Mouse (Mus musculus) thymus, adult 2 months (tissue): ENCODE data around the gene Gm10118. TPM values are rescaled to one million over a fixed set of nuclear protein-coding genes. Genes with fewer than 3 reads are reported as not detected.

ENCODE experiments used
- DNase-seq: peaks from one replicate; pipeline ENCODE4 v3.0.0; 2021
- H3K27ac ChIP-seq: fragments of 200-500 bp; 2 replicates; pipeline ENCODE4 v1.5.1; 2012; ENCODE audit warnings: low read length, control low read depth; ENCODE audit not compliant: control insufficient read depth, insufficient read depth
- H3K27me3 ChIP-seq: fragments of 200-500 bp; 2 replicates; pipeline ENCODE4 v1.6.1; 2012; ENCODE audit warnings: mild to moderate bottlenecking, low read length, moderate library complexity, mixed read lengths; ENCODE audit not compliant: control insufficient read depth, insufficient read depth
- H3K36me3 ChIP-seq: fragments of 200-500 bp; 2 replicates; pipeline ENCODE4 v1.6.1; 2012; ENCODE audit warnings: mild to moderate bottlenecking, low read length, moderate library complexity; ENCODE audit not compliant: control insufficient read depth, insufficient read depth
- H3K4me1 ChIP-seq: fragments of 200-500 bp; replicated peaks from 2 replicates; pipeline ENCODE4 v1.6.1; 2012; ENCODE audit warnings: low read length; ENCODE audit not compliant: control insufficient read depth, insufficient read depth
- H3K4me3 ChIP-seq: fragments of 200-500 bp; 2 replicates; pipeline ENCODE4 v1.5.1; 2012; ENCODE audit warnings: mild to moderate bottlenecking, low read length, control low read depth, moderate library complexity; ENCODE audit not compliant: control insufficient read depth, insufficient read depth
- CTCF ChIP-seq: fragments of 200-500 bp; IDR thresholded peaks from 2 replicates; pipeline ENCODE4 v1.5.1; 2012; ENCODE audit warnings: mild to moderate bottlenecking, control low read depth, low read length, moderate library complexity, borderline replicate concordance; ENCODE audit not compliant: control insufficient read depth, poor library complexity, insufficient read depth; ENCODE audit errors: extremely low read depth
- POLR2A ChIP-seq: fragments of 200-500 bp; IDR thresholded peaks from 2 replicates; pipeline ENCODE4 v1.6.1; 2012; ENCODE audit warnings: mild to moderate bottlenecking, low read length, control low read depth, moderate library complexity; ENCODE audit not compliant: control insufficient read depth, poor library complexity, insufficient read depth; ENCODE audit errors: extremely low read depth
- WGBS: fragments of 180-500 bp; shearing (Covaris S2); methylation state at CpG from one replicate; pipeline ENCODE4 v1.1.7; 2018; 5-methylcytosine and 5-hydroxymethylcytosine counted together
- polyA plus RNA-seq: library from polyadenylated mRNA; depleted of rRNA; stranded (reverse); fragments of >200 nt; gene quantifications from 2 replicates; pipeline ENCODE4 v1.2.3, GENCODE M21; 2012; rRNA removed

Gm10118 gene
- polyA plus RNA-seq, result not detected in 2 replicates

DNA sequence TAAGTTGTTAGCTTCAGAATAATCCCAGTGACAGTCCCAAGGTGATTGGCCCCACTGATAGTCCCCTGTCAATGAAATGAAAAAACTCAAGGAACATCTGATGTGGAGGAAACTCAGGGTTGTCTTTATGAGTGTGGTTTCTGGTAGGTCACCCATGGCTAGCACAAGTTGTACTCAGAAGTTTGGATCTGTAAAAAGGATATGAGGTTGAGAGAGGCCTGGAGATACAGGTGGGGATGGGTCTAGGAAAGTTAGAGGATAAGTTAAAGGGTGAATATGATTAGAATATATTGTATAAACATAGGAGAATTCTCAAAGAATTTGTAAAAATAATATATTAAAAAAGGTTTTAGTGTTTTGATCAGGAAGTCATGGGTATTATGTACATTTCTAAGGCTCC, at the start of gene Gm10118:
Gm10118 (minus strand) TSS at position 101 of the 400 bp plus-strand sequence.
- no peaks in the 10 kb centered on the region for H3K36me3 ChIP-seq
- H3K4me1 ChIP-seq, result no peaks in the 10 kb centered on the region
- no peak within 1 kb of the TSS for H3K27ac ChIP-seq
- TF ChIP-seq CTCF (no peak), POLR2A (no peak)
- no peaks in the 10 kb centered on the region; the same call in 1 of the 2 replicates for H3K27me3 ChIP-seq
- no peak for DNase-seq
- H3K4me3 ChIP-seq, result no peak within 1 kb of the TSS

GRCm38 (mm10) chr10:63972300-63972699, 45.1 kb upstream of the Gm10118 start:
- Histone ChIP-seq H3K27ac (no peak overlapping the region), H3K4me1 (no peaks in the 10 kb centered on the region), H3K4me3 (no peak overlapping the region), H3K36me3 (no peaks in the 10 kb centered on the region), H3K27me3 (no peaks in the 10 kb centered on the region)
- TF ChIP-seq POLR2A (no peak), CTCF (no peak)
- no peak for DNase-seq
- 93% methylated on average over 2 of the region's 2 CpGs for WGBS

DNA sequence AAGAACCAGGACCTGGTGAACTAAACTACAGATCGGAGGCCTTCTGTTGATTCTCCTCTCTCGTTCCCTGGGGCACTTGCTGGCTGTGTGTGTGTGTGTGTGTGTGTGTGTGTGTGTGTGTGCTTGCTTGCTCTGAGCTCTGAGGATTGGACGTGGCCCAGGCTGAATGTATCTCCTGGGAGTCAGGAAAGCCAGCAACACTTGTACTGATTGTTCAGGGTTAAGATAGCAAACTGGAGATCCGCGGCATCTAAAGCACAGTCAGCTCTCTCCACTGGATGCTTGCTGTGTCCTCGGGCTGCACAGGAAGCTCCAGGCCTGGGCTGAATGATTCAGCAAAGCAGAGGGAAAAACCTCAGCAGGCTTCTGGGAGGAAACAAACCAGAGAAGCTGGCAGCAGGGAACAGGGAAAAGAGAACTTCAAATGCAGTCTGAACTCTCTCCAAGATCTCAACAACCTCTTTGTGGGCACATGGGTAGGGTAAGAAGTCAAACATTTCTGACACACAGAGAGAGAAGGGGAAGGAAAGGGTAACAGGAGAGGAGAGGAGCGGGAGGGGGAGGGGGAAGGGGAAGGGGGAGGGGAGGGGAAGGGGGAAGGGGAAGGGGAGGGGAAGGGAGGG, 27.2 kb upstream of the Gm10118 start:
- DNase-seq, result no peak
- 38% methylated on average over 6 of the region's 7 CpGs for WGBS

DNA sequence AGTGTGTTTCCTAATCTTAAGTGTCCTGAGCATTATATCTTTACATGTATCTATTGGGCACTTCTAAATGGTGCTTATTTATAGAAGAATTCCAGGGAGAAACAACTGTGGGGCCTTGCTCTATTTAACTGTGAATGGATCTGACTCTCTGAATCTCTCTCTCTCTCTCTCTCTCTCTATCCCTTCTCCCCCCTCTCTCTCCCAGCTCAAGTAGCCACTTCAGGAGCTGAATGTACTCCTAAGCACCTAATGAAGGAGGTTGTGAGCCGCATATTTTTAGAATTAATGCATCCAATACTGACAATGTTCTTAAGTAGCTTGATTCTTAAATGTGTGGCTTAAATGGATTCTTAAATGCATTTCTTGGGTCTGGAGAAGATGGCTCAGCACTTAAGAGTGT, 24.2 kb upstream of the Gm10118 start:
- Histone ChIP-seq H3K27me3 (no peaks in the 10 kb centered on the region), H3K27ac (no peak overlapping the region), H3K4me1 (no peaks in the 10 kb centered on the region), H3K4me3 (no peak overlapping the region), H3K36me3 (no peaks in the 10 kb centered on the region)
- no peak for DNase-seq
- TF ChIP-seq CTCF, result no peak
- TF ChIP-seq POLR2A, result no peak
- whole genome bisulfite sequencing, result 95% methylated on average over 1 of the region's 1 CpGs

More for the DNA sequence above, 27.2 kb upstream of the Gm10118 start:
- Histone ChIP-seq H3K4me3 (no peak overlapping the region), H3K27me3 (no peaks in the 10 kb centered on the region), H3K36me3 (no peaks in the 10 kb centered on the region), H3K4me1 (no peaks in the 10 kb centered on the region), H3K27ac (no peak overlapping the region)
- TF ChIP-seq POLR2A, result no peak
- TF ChIP-seq CTCF, result no peak

- WGBS, result 58% methylated on average over 8 of the region's 8 CpGs
- DNase-seq, result no peak
- Histone ChIP-seq H3K4me1 (no peaks in the 10 kb centered on the region), H3K27ac (no peak overlapping the region), H3K4me3 (no peak overlapping the region), H3K36me3 (no peaks in the 10 kb centered on the region), H3K27me3 (no peaks in the 10 kb centered on the region)
- no peak for TF ChIP-seq CTCF
- no peak for TF ChIP-seq POLR2A
Measured at GRCm38 (mm10) chr10:63950867-63951266, 23.6 kb upstream of the Gm10118 start.

DNA sequence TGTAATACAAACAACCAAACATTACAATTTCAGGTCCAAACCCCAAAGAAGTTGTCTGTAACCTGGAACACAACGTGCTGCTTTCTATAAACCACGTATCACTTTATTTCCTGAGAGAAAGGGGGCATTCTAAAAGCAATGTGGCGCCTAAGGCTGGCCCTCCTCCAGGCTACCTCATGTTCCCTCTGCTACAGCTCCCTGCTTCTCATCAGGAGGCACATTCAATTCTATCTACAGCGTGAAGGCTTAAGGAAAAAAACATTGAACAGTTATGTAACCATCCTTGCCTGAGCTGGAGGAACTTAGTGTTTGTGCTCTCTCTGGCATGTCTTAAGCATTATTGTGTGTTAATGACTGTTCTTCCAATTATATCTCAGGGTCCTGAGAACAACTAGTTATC, 20.0 kb upstream of the Gm10118 start:
- TF ChIP-seq POLR2A, result no peak
- TF ChIP-seq CTCF, result no peak
- H3K27ac ChIP-seq, result no peak overlapping the region
- no peak overlapping the region for H3K4me3 ChIP-seq
- no peaks in the 10 kb centered on the region for H3K36me3 ChIP-seq
- no peaks in the 10 kb centered on the region for H3K4me1 ChIP-seq
- H3K27me3 ChIP-seq, result no peaks in the 10 kb centered on the region
- WGBS, result 86% methylated on average over 4 of the region's 4 CpGs
- no peak for DNase-seq

DNA sequence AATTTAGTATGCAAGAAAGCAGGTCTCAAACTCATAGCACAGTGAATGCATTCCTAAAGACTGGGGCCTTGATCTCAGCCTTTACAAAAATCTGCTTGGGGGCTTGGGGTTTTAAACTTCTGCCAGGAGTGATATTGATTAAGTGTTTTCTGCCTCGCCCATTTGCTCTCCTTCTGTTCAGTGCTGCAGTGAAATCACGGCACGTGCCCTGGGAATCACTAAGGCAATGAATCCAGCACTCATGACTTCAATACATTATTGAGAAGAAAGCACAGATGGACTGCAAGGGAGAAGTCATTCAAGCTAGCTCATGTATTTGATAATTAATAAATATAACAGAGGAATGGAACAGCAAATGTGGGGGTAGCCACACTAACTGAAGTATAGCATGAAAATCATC, 18.3 kb upstream of the Gm10118 start:
- TF ChIP-seq CTCF, result no peak
- no peak for TF ChIP-seq POLR2A
- H3K27ac ChIP-seq, result no peak overlapping the region
- no peaks in the 10 kb centered on the region for H3K27me3 ChIP-seq
- H3K36me3 ChIP-seq, result no peaks in the 10 kb centered on the region
- no peak overlapping the region for H3K4me3 ChIP-seq
- no peak for DNase-seq
- H3K4me1 ChIP-seq, result no peaks in the 10 kb centered on the region
- WGBS, result 86% methylated on average over 3 of the region's 3 CpGs
